Mouse (Mus musculus) c-Kit-positive CD71-positive TER-119-positive erythroid progenitor cells, embryonic 14.5 days (primary cell): Measurements from ENCODE around the gene Gm28576.
"Not testable (repeated sequence)": the region's sequence is repeated elsewhere in the genome, so short reads cannot be mapped to it uniquely, and the experiment has no call there.

Experiments used
- DNase-seq: peaks from one replicate; pipeline ENCODE4 v3.0.0-alpha.2; 2013; ENCODE audit warnings: low spot score

The Gm28576 gene

DNA sequence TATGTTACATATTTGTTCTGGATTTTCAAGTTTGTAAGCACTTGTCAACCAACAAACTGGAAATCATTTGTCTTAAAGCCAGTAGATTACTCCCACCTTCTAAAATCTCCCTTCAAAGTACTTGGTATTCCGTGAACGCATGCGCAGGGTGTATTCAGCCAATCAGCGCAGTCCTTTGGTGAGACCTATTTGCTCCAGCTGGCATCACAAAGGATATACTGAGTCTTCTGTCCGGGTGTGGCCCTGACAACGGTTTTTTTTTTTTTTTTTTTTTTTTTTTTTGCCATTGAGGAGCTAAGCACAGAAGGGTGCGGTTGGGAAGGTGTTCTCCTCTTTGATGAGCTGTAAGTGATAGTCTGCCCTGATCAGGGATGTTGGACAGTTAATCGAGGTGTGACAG is at the start of gene Gm28576:
Gene Gm28576 (plus strand): TSS at position 301 of the 400 bp plus-strand sequence.
- DNase-seq: not testable (repeated sequence)
